In the genomic region with DNA sequence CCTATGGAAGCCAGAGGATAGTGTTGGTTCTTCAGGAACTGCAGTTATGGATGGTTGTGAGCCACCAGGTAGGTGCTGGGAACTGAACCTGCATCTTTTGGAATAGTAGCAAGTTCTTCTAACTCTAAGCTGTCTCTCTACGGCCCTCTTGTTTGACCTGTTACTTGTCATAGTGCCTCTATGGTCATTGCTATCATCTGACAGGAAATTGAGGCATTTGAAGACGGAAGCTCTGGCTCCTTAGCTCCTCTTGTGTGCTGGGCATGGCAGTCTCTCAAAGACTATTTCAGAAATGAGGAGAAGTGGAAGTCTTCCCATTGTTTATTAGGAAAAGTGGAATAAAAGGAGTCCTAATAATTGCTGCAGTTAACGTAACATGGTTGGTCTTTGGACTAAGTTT, we compare ENCODE assay signal across 20 mouse cellular contexts.
"Had no signal": no experiment of that assay in that cellular context is flagged by ENCODE, and none has a peak within 500 bp of the region (broad histone marks: within the 10 kb centered on the region; RNA-seq: fewer than 3 reads in every experiment).

No protein-coding gene starts in this region.

- H3K9ac ChIP-seq: kidney, embryonic 15.5 days; limb, embryonic 13.5 days; liver, embryonic 13.5 days; midbrain, embryonic 13.5 days; neural tube, embryonic 13.5 days had no signal

- ATAC-seq: midbrain, embryonic 13.5 days; midbrain, embryonic 16.5 days had no signal

- H3K4me1 ChIP-seq: kidney, embryonic 15.5 days; midbrain, embryonic 10.5 days; midbrain, embryonic 13.5 days; neural tube, embryonic 13.5 days had no signal

- H3K4me3 ChIP-seq: kidney, embryonic 15.5 days; limb, embryonic 10.5 days; limb, embryonic 13.5 days; liver, embryonic 13.5 days; midbrain, embryonic 10.5 days; midbrain, embryonic 13.5 days; myocyte; neural tube, embryonic 13.5 days had no signal

- H3K27me3 ChIP-seq: kidney, embryonic 15.5 days; limb, embryonic 13.5 days; liver, embryonic 13.5 days; megakaryocyte, embryonic 14.5 days; midbrain, embryonic 13.5 days; neural tube, embryonic 13.5 days had no signal

- H3K36me3 ChIP-seq: kidney, embryonic 15.5 days; limb, embryonic 10.5 days; limb, embryonic 13.5 days; liver, embryonic 13.5 days; midbrain, embryonic 13.5 days; neural tube, embryonic 13.5 days had no signal

- DNase-seq: kidney, adult 11 months; kidney, adult 8-10 months; kidney, postnatal 10 days; kidney, postnatal 36 days; liver; liver, embryonic 13.5 days; lung, adult 2 months; lung, postnatal 14 days; lung, postnatal 4 days; thymus, postnatal 25 days had no signal

- H3K4me2 ChIP-seq: kidney, embryonic 15.5 days; limb, embryonic 13.5 days; liver, embryonic 13.5 days; midbrain, embryonic 13.5 days; neural tube, embryonic 13.5 days had no signal

- H3K9me3 ChIP-seq: kidney, embryonic 15.5 days; limb, embryonic 10.5 days; limb, embryonic 13.5 days; liver, embryonic 13.5 days; megakaryocyte, embryonic 14.5 days; midbrain, embryonic 10.5 days; midbrain, embryonic 13.5 days; neural tube, embryonic 13.5 days had no signal

- H3K27ac ChIP-seq: kidney, embryonic 15.5 days; limb, embryonic 10.5 days; limb, embryonic 13.5 days; liver, embryonic 13.5 days; midbrain, embryonic 10.5 days; midbrain, embryonic 13.5 days; neural tube, embryonic 13.5 days; stomach, postnatal 0 days had no signal
